Comparison of ENCODE assay signal across 30 mouse cellular contexts in genomic region chr2:173157871-173158270, GRCm38 (mm10). TPM values are rescaled to one million over a fixed set of nuclear protein-coding genes. Genes with fewer than 3 reads are reported as not detected.
DNase-seq lines count a peak whose midpoint lies in the region; ATAC-seq and TF ChIP-seq lines count a peak whose summit lies in the region.
"Had no signal": no experiment of that assay in that cellular context is flagged by ENCODE, and none has a peak within 500 bp of the region (broad histone marks: within the 10 kb centered on the region; RNA-seq: fewer than 3 reads in every experiment).

No protein-coding gene starts in this region.

- TF ChIP-seq CTCF in kidney, adult 2 months (conservative IDR thresholded peaks at IDR 0.05; ENCODE audit: insufficient read depth, insufficient read length, low read depth, low read length), result 0 out of 2 replicates have a peak, but pooled peaks have one; percentile 9
- no peak for TF ChIP-seq CTCF in small intestine, adult 2 months (IDR thresholded peaks at IDR 0.05; ENCODE audit: extremely low read depth, insufficient read length, insufficient replicate concordance, low read depth, low read length)

- no peaks in the 10 kb centered on the region for H3K27me3 ChIP-seq in kidney, adult 2 months (replicated peaks; ENCODE audit: control insufficient read depth, insufficient read depth, low read length)
- H3K27me3 ChIP-seq in midbrain, embryonic 11.5 days (ENCODE audit: control insufficient read depth, insufficient read depth, low read length), result no peaks in the 10 kb centered on the region
- H3K27me3 ChIP-seq in midbrain, embryonic 13.5 days, result no peaks in the 10 kb centered on the region
- no peaks in the 10 kb centered on the region for H3K27me3 ChIP-seq in small intestine, adult 2 months (ENCODE audit: control insufficient read depth, insufficient read depth, low read length)
- H3K27me3 ChIP-seq: forebrain, embryonic 13.5 days; heart, embryonic 13.5 days had no signal

- peak overlapping the region; percentile 96 for H3K27ac ChIP-seq in kidney, adult 2 months (ENCODE audit: insufficient read depth, low read depth, low read length)
- no peak overlapping the region for H3K27ac ChIP-seq in midbrain, embryonic 11.5 days (ENCODE audit: low read depth, low read length)
- no peak overlapping the region for H3K27ac ChIP-seq in midbrain, embryonic 13.5 days
- H3K27ac ChIP-seq in small intestine, adult 2 months (ENCODE audit: insufficient read depth, low read depth, low read length), result no peak overlapping the region
- H3K27ac ChIP-seq: forebrain, embryonic 10.5 days; forebrain, embryonic 13.5 days; heart, adult 2 months; heart, embryonic 10.5 days; heart, embryonic 13.5 days; hindbrain, embryonic 14.5 days; hindbrain, postnatal 0 days had no signal

- no peak overlapping the region for H3K9ac ChIP-seq in midbrain, embryonic 11.5 days (ENCODE audit: low read length)
- no peak overlapping the region for H3K9ac ChIP-seq in midbrain, embryonic 13.5 days (replicated peaks)
- H3K9ac ChIP-seq: forebrain, embryonic 13.5 days; heart, embryonic 13.5 days; hindbrain, embryonic 14.5 days had no signal

- no peak for TF ChIP-seq POLR2A in kidney, adult 2 months (IDR thresholded peaks at IDR 0.05; ENCODE audit: low read depth, low read length)
- no peak for TF ChIP-seq POLR2A in small intestine, adult 2 months (IDR thresholded peaks at IDR 0.05; ENCODE audit: low read depth, low read length)

- ATAC-seq in midbrain, embryonic 11.5 days (ENCODE audit: low FRiP score), result no peak
- no peak for ATAC-seq in midbrain, embryonic 13.5 days
- ATAC-seq: activated CD4-positive, CD25-positive, alpha-beta regulatory T cell, adult 4 months; CD4-positive, CD25-positive, alpha-beta regulatory T cell, adult 4 months; forebrain, embryonic 13.5 days; forebrain, embryonic 16.5 days; hindbrain, postnatal 0 days; inflammation-experienced regulatory T-cells, adult 6 months had no signal

- 76% methylated on average over 4 of the region's 4 CpGs for WGBS in kidney, adult 2 months
- 96% methylated on average over 4 of the region's 4 CpGs for WGBS in midbrain, embryonic 11.5 days
- 100% methylated on average over 4 of the region's 4 CpGs for WGBS in midbrain, embryonic 13.5 days
- WGBS in small intestine, adult 2 months, result 98% methylated on average over 4 of the region's 4 CpGs

- H3K4me3 ChIP-seq in kidney, adult 2 months (ENCODE audit: insufficient read depth, low read depth, low read length), result peak overlapping the region; percentile 29
- H3K4me3 ChIP-seq in midbrain, embryonic 11.5 days (ENCODE audit: low read depth, low read length), result no peak overlapping the region
- no peak overlapping the region for H3K4me3 ChIP-seq in midbrain, embryonic 13.5 days (replicated peaks)
- H3K4me3 ChIP-seq in small intestine, adult 2 months (ENCODE audit: low read depth, low read length), result peak overlapping the region; percentile 12; the same call in 1 of the 2 replicates
- H3K4me3 ChIP-seq: forebrain, embryonic 10.5 days; forebrain, embryonic 13.5 days; heart, adult 2 months; heart, embryonic 10.5 days; heart, embryonic 13.5 days had no signal

- H3K36me3 ChIP-seq in kidney, adult 2 months (ENCODE audit: control insufficient read depth, insufficient read depth, low read length), result peaks cover 28% of the 10 kb centered on the region
- H3K36me3 ChIP-seq in midbrain, embryonic 11.5 days (ENCODE audit: control insufficient read depth, insufficient read depth, low read length), result no peaks in the 10 kb centered on the region
- no peaks in the 10 kb centered on the region for H3K36me3 ChIP-seq in midbrain, embryonic 13.5 days
- H3K36me3 ChIP-seq in small intestine, adult 2 months (ENCODE audit: control insufficient read depth, insufficient read depth, low read length), result peaks cover 30% of the 10 kb centered on the region
- H3K36me3 ChIP-seq: forebrain, embryonic 10.5 days; heart, embryonic 10.5 days; heart, embryonic 13.5 days had no signal

- no peak overlapping the region for H3K4me2 ChIP-seq in midbrain, embryonic 11.5 days
- H3K4me2 ChIP-seq in midbrain, embryonic 13.5 days (replicated peaks), result no peak overlapping the region
- H3K4me2 ChIP-seq: forebrain, embryonic 13.5 days; heart, embryonic 13.5 days; hindbrain, embryonic 14.5 days had no signal

- DNase-seq in kidney, adult 2 months, result no peak
- no peak for DNase-seq in kidney, postnatal 10 days
- DNase-seq in midbrain, embryonic 11.5 days (ENCODE audit: low spot score, missing footprints), result peak; percentile 67
- no peak for DNase-seq in adrenal gland, postnatal 4 days (ENCODE audit: low spot score in 2 of 2)
- DNase-seq: adrenal gland, adult 8-10 months; adrenal gland, postnatal 25 days; cerebellum, adult 11 months; cerebellum, adult 2 months; cerebellum, postnatal 10 days; gastrocnemius, postnatal 10 days; gastrocnemius, postnatal 36 days; heart, adult 2 months; heart, postnatal 14 days; heart, postnatal 4 days had no signal

- no peaks in the 10 kb centered on the region for H3K9me3 ChIP-seq in midbrain, embryonic 11.5 days (ENCODE audit: control insufficient read depth, low read length)
- no peaks in the 10 kb centered on the region for H3K9me3 ChIP-seq in midbrain, embryonic 13.5 days
- H3K9me3 ChIP-seq: forebrain, embryonic 10.5 days; forebrain, embryonic 13.5 days; heart, embryonic 10.5 days; heart, embryonic 13.5 days had no signal

- no peaks in the 10 kb centered on the region for H3K4me1 ChIP-seq in kidney, adult 2 months (ENCODE audit: control insufficient read depth, insufficient read depth, low read length)
- no peaks in the 10 kb centered on the region for H3K4me1 ChIP-seq in midbrain, embryonic 11.5 days (ENCODE audit: control insufficient read depth, insufficient read depth, low read length)
- 0 out of 2 replicates have a peak, but pooled peaks cover 5% of the 10 kb centered on the region for H3K4me1 ChIP-seq in midbrain, embryonic 13.5 days (replicated peaks)
- peaks cover 15% of the 10 kb centered on the region for H3K4me1 ChIP-seq in small intestine, adult 2 months (ENCODE audit: control insufficient read depth, insufficient read depth, insufficient read length, low read length)

RNA-seq across cellular contexts. Expression of gene Pck1, which starts 5.0 kb away (rescaled TPM):
- 648 and 871 TPM in 2 replicates for polyA plus RNA-seq in kidney, adult 2 months (2012; rRNA removed)
- not detected in 2 replicates for polyA plus RNA-seq in midbrain, embryonic 11.5 days (2014; fragmentation: Nextera tagmentation; extraction: Ambion mirVana)
- polyA plus RNA-seq in midbrain, embryonic 13.5 days (2015; fragmentation: Nextera tagmentation; extraction: Ambion mirVana), result not detected in 2 replicates
- polyA plus RNA-seq in small intestine, adult 2 months (2012; rRNA removed), result 5.2 and 46.3 TPM in 2 replicates
- total RNA-seq in adrenal gland, postnatal 4 days (2021), result 100 to 1,000 TPM; 190 to 200 TPM
- total RNA-seq: granulocyte monocyte progenitor cell, adult 5-6 weeks had no signal
- polyA plus RNA-seq: activated CD4-positive, CD25-positive, alpha-beta regulatory T cell, adult 4 months; C2C12; CD4-positive, CD25-positive, alpha-beta regulatory T cell, adult 4 months; cerebellum, adult 2 months; embryonic facial prominence, embryonic 11.5 days; forebrain, embryonic 10.5 days; forebrain, embryonic 13.5 days; forebrain, embryonic 16.5 days; heart, embryonic 10.5 days; hindbrain, embryonic 11.5 days; hindbrain, embryonic 14.5 days; hindbrain, postnatal 0 days; inflammation-experienced regulatory T-cells, adult 6 months had no signal

RNA-seq across cellular contexts. Expression of gene Ctcfl, which starts 38.5 kb away (rescaled TPM):
- 0.03 TPM in 2 replicates for polyA plus RNA-seq in kidney, adult 2 months (2012; rRNA removed)
- 0.08 TPM in 1 of 2 replicates, not detected in the other for polyA plus RNA-seq in midbrain, embryonic 11.5 days (2014; fragmentation: Nextera tagmentation; extraction: Ambion mirVana)
- polyA plus RNA-seq in midbrain, embryonic 13.5 days (2015; fragmentation: Nextera tagmentation; extraction: Ambion mirVana), result 0.10 and 0.15 TPM in 2 replicates
- 0.05 TPM in 1 of 2 replicates, not detected in the other for polyA plus RNA-seq in small intestine, adult 2 months (2012; rRNA removed)
- not detected for total RNA-seq in adrenal gland, postnatal 4 days (2021)
- total RNA-seq: gastrocnemius, postnatal 10 days; granulocyte monocyte progenitor cell, adult 5-6 weeks; hindbrain, postnatal 0 days had no signal
- polyA plus RNA-seq: C2C12; CD4-positive, CD25-positive, alpha-beta regulatory T cell, adult 4 months; cerebellum, adult 2 months; embryonic facial prominence, embryonic 11.5 days; forebrain, embryonic 16.5 days; heart, adult 2 months; hindbrain, postnatal 0 days; inflammation-experienced regulatory T-cells, adult 6 months had no signal

Comparison
In these comparisons a context has a peak if more than half of its experiments do, and no peak if none do; other contexts are left out.
1. H3K4me3 ChIP-seq: peak in kidney, adult 2 months (single experiment) and small intestine, adult 2 months (single experiment); none in midbrain, embryonic 11.5 days (single experiment) and midbrain, embryonic 13.5 days (single experiment).